Mouse (Mus musculus): ENCODE measurements around the gene Ggcx. TPM values are rescaled to one million over a fixed set of nuclear protein-coding genes. Genes with fewer than 3 reads are reported as not detected.
"Not testable (repeated sequence)": the region's sequence is repeated elsewhere in the genome, so short reads cannot be mapped to it uniquely, and the experiment has no call there.

Ggcx gene
- polyA plus RNA-seq, 1 experiment from 2014 or later: 23.9 TPM

DNA sequence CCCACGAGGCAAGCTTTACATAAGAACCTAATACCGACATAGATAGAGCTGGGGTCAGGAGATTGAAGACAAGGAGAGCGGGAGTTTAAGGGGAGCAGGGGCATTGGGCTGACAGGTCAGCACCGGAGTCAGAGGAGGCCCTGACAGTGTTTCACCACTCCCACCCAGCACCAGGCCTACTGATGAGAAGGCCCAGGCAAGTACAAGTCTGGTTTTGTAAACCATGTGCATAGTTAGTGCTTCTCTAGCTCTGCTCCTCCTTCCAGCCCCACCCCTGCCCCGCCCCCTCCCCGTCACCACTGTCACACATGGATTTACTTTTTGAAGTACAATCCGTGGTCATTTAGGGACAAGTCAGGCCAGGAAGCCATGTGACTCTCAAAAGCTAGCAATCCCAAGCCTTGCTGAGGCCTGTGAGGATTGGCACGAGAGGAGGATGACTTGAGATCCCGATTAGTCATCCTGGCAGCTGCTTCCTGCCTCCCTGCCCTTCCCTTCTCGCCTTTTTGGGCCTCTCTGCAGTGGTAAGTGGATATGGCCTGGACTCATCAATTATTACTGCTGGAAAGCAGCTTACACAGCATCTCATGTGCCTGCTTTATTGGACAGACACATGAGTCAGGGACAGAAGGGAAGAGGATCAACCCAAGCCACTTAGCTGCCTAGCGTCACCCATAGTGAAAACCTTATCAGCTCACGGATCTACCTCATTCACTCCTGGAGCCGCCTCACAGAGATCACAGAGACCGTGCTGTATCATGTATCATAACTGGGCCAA is 59.3 kb downstream of the Ggcx start:
- ATAC-seq (replicated peaks; ENCODE audit: insufficient number of reproducible peaks, low FRiP score, low TSS enrichment): no peak
- no peaks in the 10 kb centered on the region for H3K36me3 ChIP-seq (ENCODE audit: control insufficient read depth, insufficient read depth, low read length)
- H3K9ac ChIP-seq (ENCODE audit: low read depth, low read length): no peak overlapping the region
- H3K9me3 ChIP-seq (replicated peaks; ENCODE audit: control insufficient read depth, low read length): no peaks in the 10 kb centered on the region
- no peaks in the 10 kb centered on the region; the same call in 1 of the 2 replicates for H3K4me1 ChIP-seq (ENCODE audit: control insufficient read depth, insufficient read depth, low read length)
- H3K4me2 ChIP-seq: no peak overlapping the region
- 63% methylated on average over 14 of the region's 14 CpGs for WGBS (ENCODE audit: insufficient replicate concordance)
- no peaks in the 10 kb centered on the region for H3K27me3 ChIP-seq (ENCODE audit: control insufficient read depth, insufficient read depth, low read length)
- H3K27ac ChIP-seq (ENCODE audit: low read depth, low read length): no peak overlapping the region
- H3K4me3 ChIP-seq (ENCODE audit: low read depth, low read length): no peak overlapping the region

DNA sequence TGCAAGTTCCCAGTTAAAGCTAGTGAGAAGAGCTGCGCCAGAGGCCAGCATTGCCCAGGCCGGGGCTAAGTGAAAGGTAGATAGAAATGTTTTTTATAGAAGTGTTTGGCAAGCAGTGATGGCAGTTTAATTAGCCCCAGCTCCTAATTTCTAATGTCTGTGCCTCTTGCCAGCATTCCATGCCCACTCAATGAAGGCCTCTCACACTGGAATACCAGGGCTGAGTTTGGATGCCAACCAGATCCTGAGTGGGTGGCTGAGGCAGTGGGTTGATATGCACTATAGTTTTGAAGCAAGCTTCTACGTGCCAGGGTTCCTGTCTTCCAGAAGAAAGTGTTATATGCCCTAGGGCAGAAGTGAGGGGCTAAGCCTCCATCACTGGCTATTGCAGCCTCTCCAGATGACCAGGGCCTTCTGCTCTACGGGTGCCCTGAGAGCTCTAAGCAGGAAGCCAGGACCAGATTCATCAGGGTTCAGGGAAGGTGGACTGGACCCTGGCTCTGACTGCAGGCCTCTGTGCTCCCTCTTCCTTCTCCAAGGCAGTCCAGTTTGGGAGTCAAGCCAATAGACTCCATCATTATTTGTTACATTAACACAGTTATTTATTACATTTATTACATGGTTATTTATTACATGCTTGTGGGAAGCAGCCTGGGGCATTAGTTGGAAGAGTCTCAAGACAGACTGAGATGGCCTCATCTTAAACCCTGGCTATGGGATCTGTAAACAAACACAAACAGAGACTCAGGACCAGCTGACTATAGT is 61.3 kb downstream of the Ggcx start:
- 86% methylated on average over 4 of the region's 4 CpGs for WGBS (ENCODE audit: insufficient replicate concordance)

DNA sequence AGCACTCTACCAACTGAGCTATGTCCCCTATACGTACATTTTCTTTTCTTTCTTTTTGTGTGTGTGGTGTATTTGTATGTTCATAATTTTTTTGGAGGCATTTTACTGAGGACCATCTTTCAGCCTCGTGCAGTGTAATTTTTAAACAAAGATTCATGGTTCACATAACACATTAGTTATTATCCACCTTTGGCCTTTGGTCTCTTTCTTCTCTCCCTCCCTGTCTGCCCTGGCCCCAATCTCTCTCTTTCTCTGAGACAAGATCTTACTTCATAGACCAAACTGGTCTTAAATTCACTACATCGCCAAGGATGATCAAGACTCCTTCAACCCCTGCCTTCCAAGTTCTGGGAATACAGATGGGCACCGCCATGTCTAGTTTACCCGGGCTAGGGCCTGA is 62.7 kb downstream of the Ggcx start:
- H3K27me3 ChIP-seq (ENCODE audit: control insufficient read depth, insufficient read depth, low read length): no peaks in the 10 kb centered on the region
- no peaks in the 10 kb centered on the region for H3K36me3 ChIP-seq (ENCODE audit: control insufficient read depth, insufficient read depth, low read length)
- no peaks in the 10 kb centered on the region for H3K9me3 ChIP-seq (replicated peaks; ENCODE audit: control insufficient read depth, low read length)
- no peak overlapping the region for H3K4me2 ChIP-seq
- WGBS (ENCODE audit: insufficient replicate concordance): 83% methylated on average over 5 of the region's 5 CpGs
- no peak overlapping the region for H3K4me3 ChIP-seq (ENCODE audit: low read depth, low read length)
- H3K9ac ChIP-seq (ENCODE audit: low read depth, low read length): no peak overlapping the region
- no peak overlapping the region for H3K27ac ChIP-seq (ENCODE audit: low read depth, low read length)
- ATAC-seq (replicated peaks; ENCODE audit: insufficient number of reproducible peaks, low FRiP score, low TSS enrichment): no peak
- no peaks in the 10 kb centered on the region; the same call in 1 of the 2 replicates for H3K4me1 ChIP-seq (ENCODE audit: control insufficient read depth, insufficient read depth, low read length)

More for the DNA sequence above, 61.3 kb downstream of the Ggcx start:
- ATAC-seq (replicated peaks; ENCODE audit: insufficient number of reproducible peaks, low FRiP score, low TSS enrichment): no peak
- Histone ChIP-seq H3K9me3 (replicated peaks; ENCODE audit: control insufficient read depth, low read length) (no peaks in the 10 kb centered on the region), H3K4me1 (ENCODE audit: control insufficient read depth, insufficient read depth, low read length) (no peaks in the 10 kb centered on the region; the same call in 1 of the 2 replicates), H3K9ac (ENCODE audit: low read depth, low read length) (no peak overlapping the region), H3K36me3 (ENCODE audit: control insufficient read depth, insufficient read depth, low read length) (no peaks in the 10 kb centered on the region), H3K4me3 (ENCODE audit: low read depth, low read length) (no peak overlapping the region), H3K4me2 (no peak overlapping the region), H3K27me3 (ENCODE audit: control insufficient read depth, insufficient read depth, low read length) (no peaks in the 10 kb centered on the region), H3K27ac (ENCODE audit: low read depth, low read length) (no peak overlapping the region)

DNA sequence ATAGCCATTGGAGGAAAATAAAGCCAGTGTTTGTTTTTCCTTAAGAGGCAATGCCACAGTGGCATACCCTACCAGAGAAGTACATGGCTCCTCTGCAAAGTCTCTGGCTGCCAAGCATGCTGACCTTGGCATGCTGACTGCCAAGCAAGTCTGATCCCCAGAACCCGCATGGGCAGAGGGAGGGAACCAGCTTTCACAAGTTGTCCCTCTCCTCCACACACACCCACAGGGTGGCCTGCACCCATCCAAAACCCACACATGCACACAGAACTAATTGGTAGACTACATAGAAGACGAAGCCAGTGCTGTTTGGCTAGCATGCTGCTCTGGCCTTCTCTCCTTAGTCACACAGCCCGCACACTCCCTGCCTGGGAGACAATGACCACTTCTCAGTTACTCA is 63.5 kb downstream of the Ggcx start:
- Histone ChIP-seq H3K9me3 (replicated peaks; ENCODE audit: control insufficient read depth, low read length) (no peaks in the 10 kb centered on the region), H3K4me2 (no peak overlapping the region), H3K4me1 (ENCODE audit: control insufficient read depth, insufficient read depth, low read length) (no peaks in the 10 kb centered on the region; the same call in 1 of the 2 replicates), H3K36me3 (ENCODE audit: control insufficient read depth, insufficient read depth, low read length) (no peaks in the 10 kb centered on the region), H3K27me3 (ENCODE audit: control insufficient read depth, insufficient read depth, low read length) (no peaks in the 10 kb centered on the region), H3K9ac (ENCODE audit: low read depth, low read length) (no peak overlapping the region), H3K27ac (ENCODE audit: low read depth, low read length) (no peak overlapping the region), H3K4me3 (ENCODE audit: low read depth, low read length) (no peak overlapping the region)
- WGBS (ENCODE audit: insufficient replicate concordance): 87% methylated on average over 3 of the region's 3 CpGs
- no peak for ATAC-seq (replicated peaks; ENCODE audit: insufficient number of reproducible peaks, low FRiP score, low TSS enrichment)

DNA sequence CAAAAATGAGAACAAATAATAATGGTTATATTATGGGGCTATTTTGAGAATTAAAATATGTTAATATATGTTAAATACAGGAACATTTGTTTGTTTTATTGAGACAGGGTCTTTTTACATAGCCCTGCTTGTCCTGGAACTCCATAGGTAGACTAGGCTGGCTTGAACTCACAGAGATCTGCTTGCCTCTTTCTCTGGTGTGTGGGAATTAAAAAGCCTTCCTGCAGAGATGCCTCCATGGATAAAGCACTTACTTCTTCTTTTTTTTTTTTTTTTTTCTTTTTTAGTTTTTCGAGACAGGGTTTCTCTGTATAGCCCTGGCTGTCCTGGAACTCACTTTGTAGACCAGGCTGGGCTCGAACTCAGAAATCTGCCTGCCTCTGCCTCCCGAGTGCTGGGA is 64.6 kb downstream of the Ggcx start:
- 75% methylated on average over 3 of the region's 3 CpGs for WGBS (ENCODE audit: insufficient replicate concordance)
- H3K9ac ChIP-seq (ENCODE audit: low read depth, low read length); H3K36me3 ChIP-seq (ENCODE audit: control insufficient read depth, insufficient read depth, low read length); H3K4me1 ChIP-seq (ENCODE audit: control insufficient read depth, insufficient read depth, low read length); H3K27ac ChIP-seq (ENCODE audit: low read depth, low read length); H3K27me3 ChIP-seq (ENCODE audit: control insufficient read depth, insufficient read depth, low read length); H3K9me3 ChIP-seq (replicated peaks; ENCODE audit: control insufficient read depth, low read length); H3K4me3 ChIP-seq (ENCODE audit: low read depth, low read length); ATAC-seq (replicated peaks; ENCODE audit: insufficient number of reproducible peaks, low FRiP score, low TSS enrichment); H3K4me2 ChIP-seq: not testable (repeated sequence)

DNA sequence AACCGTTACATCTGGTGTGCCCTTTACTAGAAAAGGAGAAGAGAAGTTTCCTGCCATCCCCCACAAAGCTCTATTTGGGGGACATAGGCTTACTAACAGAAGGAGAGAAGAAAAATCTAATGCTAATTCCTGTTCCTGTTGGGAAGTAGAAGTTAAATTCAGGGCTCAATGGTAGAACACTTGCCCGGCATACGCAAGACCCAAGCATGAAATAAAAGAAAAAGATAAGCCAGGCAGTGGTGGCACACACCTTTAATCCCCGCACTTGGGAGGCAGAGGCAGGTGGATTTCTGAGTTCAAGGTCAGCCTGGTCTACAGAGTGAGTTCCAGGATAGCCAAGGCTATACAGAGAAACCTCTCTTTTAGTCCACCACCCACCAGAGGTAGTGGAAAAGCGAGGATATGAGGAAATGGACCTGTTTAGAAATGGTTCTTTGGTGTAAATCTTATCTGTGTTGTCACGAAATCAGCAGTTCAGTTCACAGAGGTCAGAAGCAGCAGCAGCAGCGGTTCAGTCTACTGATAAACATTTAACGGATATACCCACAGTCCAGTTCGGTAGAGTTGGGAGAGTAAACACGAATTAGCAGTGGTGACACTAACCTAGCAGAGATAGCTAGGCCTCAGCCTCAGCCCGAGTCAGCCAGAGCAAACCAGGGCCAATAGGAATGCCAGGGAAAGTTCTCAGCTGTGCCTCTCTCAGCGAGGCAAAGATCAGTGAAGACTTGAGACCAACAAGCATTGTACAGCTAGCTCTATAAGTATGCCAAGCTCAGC is 65.7 kb downstream of the Ggcx start:
- no peaks in the 10 kb centered on the region for H3K4me1 ChIP-seq (ENCODE audit: control insufficient read depth, insufficient read depth, low read length)
- no peaks in the 10 kb centered on the region for H3K36me3 ChIP-seq (ENCODE audit: control insufficient read depth, insufficient read depth, low read length)
- H3K27ac ChIP-seq (ENCODE audit: low read depth, low read length): no peak overlapping the region
- H3K9me3 ChIP-seq (replicated peaks; ENCODE audit: control insufficient read depth, low read length): no peaks in the 10 kb centered on the region
- ATAC-seq (replicated peaks; ENCODE audit: insufficient number of reproducible peaks, low FRiP score, low TSS enrichment): no peak
- no peaks in the 10 kb centered on the region for H3K27me3 ChIP-seq (ENCODE audit: control insufficient read depth, insufficient read depth, low read length)
- no peak overlapping the region for H3K4me2 ChIP-seq
- H3K4me3 ChIP-seq (ENCODE audit: low read depth, low read length): no peak overlapping the region
- 72% methylated on average over 12 of the region's 12 CpGs for WGBS (ENCODE audit: insufficient replicate concordance)
- no peak overlapping the region for H3K9ac ChIP-seq (ENCODE audit: low read depth, low read length)

DNA sequence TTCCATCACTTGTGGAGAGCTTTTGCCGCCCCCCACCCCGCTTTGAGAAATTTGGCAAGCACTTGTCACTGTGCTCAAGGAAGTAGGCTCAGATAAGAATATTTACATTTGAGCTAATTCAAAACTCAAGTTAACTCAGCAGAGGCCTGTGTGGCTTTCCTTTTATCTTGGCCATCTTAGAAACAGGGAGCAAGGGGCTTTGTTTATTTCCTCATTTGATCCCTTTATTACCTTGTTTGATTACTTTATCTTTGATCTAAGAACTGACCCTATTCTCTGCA is 66.3 kb downstream of the Ggcx start:
- H3K4me1 ChIP-seq (ENCODE audit: control insufficient read depth, insufficient read depth, low read length): no peaks in the 10 kb centered on the region
- WGBS (ENCODE audit: insufficient replicate concordance): 66% methylated on average over 2 of the region's 2 CpGs
- H3K9me3 ChIP-seq (replicated peaks; ENCODE audit: control insufficient read depth, low read length): no peaks in the 10 kb centered on the region
- H3K36me3 ChIP-seq (ENCODE audit: control insufficient read depth, insufficient read depth, low read length): no peaks in the 10 kb centered on the region
- no peaks in the 10 kb centered on the region for H3K27me3 ChIP-seq (ENCODE audit: control insufficient read depth, insufficient read depth, low read length)
- no peak overlapping the region for H3K4me3 ChIP-seq (ENCODE audit: low read depth, low read length)
- H3K9ac ChIP-seq (ENCODE audit: low read depth, low read length): no peak overlapping the region
- no peak overlapping the region for H3K27ac ChIP-seq (ENCODE audit: low read depth, low read length)
- ATAC-seq (replicated peaks; ENCODE audit: insufficient number of reproducible peaks, low FRiP score, low TSS enrichment): no peak
- no peak overlapping the region for H3K4me2 ChIP-seq
